Mouse (Mus musculus): ENCODE measurements around the gene Stambp. TPM values are rescaled to one million over a fixed set of nuclear protein-coding genes. Genes with fewer than 3 reads are reported as not detected.
"Not testable (repeated sequence)": the region's sequence is repeated elsewhere in the genome, so short reads cannot be mapped to it uniquely, and the experiment has no call there.

Stambp gene
- polyA plus RNA-seq, 1 experiment from 2014 or later = 13.9 TPM

DNA sequence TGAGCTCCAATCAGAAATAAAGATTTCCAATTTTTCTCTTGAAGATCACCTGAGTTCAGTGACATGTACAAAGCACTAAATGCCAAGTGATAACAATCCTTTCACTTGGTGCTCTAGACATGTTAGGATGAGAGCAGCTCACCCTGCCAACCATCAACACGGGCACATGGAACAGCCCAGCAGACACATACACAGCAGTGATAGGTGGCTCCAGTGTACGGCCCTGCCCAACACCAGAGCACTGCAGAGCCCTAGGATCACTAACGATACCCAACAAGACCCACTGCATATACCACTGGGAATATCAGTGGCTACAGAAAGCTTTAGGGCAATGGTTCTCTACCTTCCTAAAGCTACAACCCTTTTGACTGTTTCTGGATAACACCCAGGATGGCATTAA lies 17.8 kb upstream of the Stambp start:
- DNase-seq (ENCODE audit: extremely low spot score, low spot score) = no peak
- Histone ChIP-seq H3K4me1 (no peaks in the 10 kb centered on the region), H3K4me3 (no peak overlapping the region), H3K9me3 (no peaks in the 10 kb centered on the region), H3K27me3 (ENCODE audit: poor library complexity, severe bottlenecking) (no peaks in the 10 kb centered on the region), H3K36me3 (replicated peaks) (no peaks in the 10 kb centered on the region), H3K27ac (no peak overlapping the region)
- WGBS = 90% methylated on average over 3 of the region's 3 CpGs

DNA sequence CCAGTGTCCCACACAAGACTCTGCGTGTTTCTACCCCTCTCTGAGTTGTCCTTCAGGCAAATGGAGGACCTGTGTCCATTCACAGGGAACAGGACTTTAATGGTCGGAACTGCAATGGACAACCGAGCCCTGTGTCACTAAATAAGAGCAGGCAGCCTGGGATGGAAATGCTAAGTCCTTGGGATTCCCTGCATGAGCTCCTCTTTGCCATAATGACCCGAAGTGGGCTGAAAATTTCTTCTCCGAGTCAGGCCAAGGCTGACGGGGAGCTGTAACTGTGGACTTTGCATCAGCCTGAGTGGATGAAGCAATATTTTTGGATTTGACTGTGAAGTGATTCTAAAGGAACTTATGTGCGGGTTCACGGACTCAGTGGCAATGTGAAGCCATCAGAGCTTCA lies 14.7 kb upstream of the Stambp start:
- 88% methylated on average over 8 of the region's 8 CpGs for WGBS
- not testable (repeated sequence) for H3K9me3 ChIP-seq; H3K4me3 ChIP-seq; DNase-seq (ENCODE audit: extremely low spot score, low spot score); H3K4me1 ChIP-seq; H3K27ac ChIP-seq; H3K27me3 ChIP-seq (ENCODE audit: poor library complexity, severe bottlenecking); H3K36me3 ChIP-seq (replicated peaks)

DNA sequence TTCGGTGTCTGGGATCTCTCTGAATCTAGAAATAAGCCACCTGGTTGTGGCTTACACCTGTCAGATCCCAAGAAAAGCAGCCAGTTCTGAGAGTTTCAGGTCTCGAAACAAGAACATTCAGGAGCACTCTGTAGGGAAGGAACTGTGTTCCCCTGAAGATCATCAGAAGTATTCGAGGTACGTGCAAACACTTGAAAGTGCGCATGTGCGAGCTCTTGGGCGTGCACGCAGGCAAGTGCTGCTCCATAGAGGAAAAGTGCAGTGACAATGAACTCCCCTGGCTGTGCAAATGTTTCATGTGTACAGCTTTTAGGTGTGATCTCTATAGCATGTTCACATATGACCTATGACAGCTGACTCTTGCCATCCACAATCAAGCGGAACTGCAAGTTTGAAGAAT lies 12.8 kb upstream of the Stambp start:
- not testable (repeated sequence) for H3K4me1 ChIP-seq; H3K27ac ChIP-seq; H3K36me3 ChIP-seq (replicated peaks); H3K9me3 ChIP-seq; DNase-seq (ENCODE audit: extremely low spot score, low spot score); H3K4me3 ChIP-seq
- H3K27me3 ChIP-seq (ENCODE audit: poor library complexity, severe bottlenecking) = peaks cover 20% of the 10 kb centered on the region
- WGBS = 89% methylated on average over 9 of the region's 9 CpGs

DNA sequence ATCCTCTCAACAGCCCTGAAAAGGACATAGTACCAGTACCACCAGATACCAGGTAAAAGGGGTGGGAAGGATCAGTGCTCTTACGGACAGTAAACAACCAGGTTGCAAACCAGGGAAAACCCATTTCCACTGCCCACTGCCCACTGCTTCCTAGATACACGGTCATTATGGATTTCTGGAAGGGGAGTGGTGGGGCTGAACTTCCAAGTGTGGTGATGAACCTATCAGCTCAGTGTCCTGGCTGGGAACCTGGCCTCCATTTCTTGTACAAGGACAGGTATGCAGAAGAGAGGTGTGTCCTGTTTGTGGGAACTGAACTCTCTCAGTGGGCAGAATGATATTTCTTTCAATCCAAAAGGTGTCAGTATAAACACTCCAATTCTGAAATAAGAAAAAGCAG lies 11.1 kb upstream of the Stambp start:
- Histone ChIP-seq H3K9me3 (no peaks in the 10 kb centered on the region), H3K27ac (no peak overlapping the region), H3K27me3 (ENCODE audit: poor library complexity, severe bottlenecking) (peaks cover 28% of the 10 kb centered on the region), H3K4me3 (no peak overlapping the region), H3K36me3 (replicated peaks) (no peaks in the 10 kb centered on the region), H3K4me1 (no peaks in the 10 kb centered on the region)
- DNase-seq (ENCODE audit: extremely low spot score, low spot score) = no peak
- WGBS = 78% methylated on average over 2 of the region's 2 CpGs

DNA sequence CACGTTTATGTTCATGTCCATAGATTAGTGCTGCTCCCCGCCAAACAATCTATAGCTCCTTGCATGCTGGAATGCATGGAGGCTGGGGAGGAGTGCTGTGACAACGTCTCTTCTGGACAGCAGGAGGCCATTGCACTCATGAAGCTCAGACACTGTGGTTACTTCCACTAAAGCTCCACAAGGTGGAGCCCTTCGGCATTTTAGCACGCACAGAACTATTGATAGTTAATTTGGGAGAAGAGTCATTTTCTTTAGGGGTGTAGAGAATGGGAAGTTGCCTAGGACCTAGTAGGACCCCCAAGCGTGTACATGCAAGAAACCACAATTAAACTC lies 10.4 kb upstream of the Stambp start:
- 0 out of 2 replicates have a peak overlapping the region, but pooled peaks have one; percentile 18 for H3K4me3 ChIP-seq

DNA sequence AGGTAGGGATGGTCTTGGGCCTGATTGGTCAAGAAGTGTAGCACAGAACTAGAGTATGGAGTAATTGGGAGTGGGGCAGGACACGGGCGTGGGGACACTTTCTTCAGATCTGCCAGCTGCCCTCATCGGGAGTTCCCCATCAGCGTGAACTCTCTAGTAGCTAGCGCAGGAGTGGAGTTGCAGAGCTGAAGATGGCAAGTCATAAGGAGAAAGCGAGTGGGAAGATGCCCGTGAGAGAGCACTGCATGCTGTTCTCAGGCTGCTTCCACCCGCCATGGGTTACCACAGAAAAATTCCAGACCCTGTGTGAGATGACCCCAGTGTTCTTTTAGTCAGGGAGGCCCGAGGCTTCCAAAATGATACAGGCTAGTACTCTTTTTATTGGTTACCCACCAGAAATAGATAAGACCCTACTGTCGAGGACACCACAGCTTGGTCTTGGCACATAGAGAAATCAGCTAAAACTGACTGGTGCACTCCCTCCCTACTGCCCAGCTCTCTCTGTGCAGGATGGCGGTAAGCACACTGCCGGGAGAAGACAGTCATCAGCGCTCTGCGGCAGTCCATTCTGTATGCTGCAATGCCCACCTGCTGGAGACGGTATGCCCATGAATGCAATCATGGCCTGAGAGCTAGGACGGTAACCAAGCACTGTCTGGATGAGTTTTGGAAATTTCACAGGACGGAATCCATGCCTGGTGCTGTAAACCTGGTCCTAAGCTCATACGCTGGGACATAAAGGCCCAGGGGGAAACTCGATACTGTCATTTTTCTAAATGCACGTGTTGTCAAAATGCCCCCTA lies 9.8 kb upstream of the Stambp start:
- no peaks in the 10 kb centered on the region for H3K9me3 ChIP-seq
- H3K4me3 ChIP-seq = peak overlapping the region; percentile 18; the same call in 1 of the 2 replicates
- WGBS = 42% methylated on average over 20 of the region's 20 CpGs
- no peak overlapping the region for H3K27ac ChIP-seq
- H3K27me3 ChIP-seq (ENCODE audit: poor library complexity, severe bottlenecking) = peaks cover 28% of the 10 kb centered on the region
- DNase-seq (ENCODE audit: extremely low spot score, low spot score) = no peak
- H3K4me1 ChIP-seq = no peaks in the 10 kb centered on the region
- H3K36me3 ChIP-seq (replicated peaks) = no peaks in the 10 kb centered on the region

More for the DNA sequence above, 10.4 kb upstream of the Stambp start:
- Histone ChIP-seq H3K4me1 (no peaks in the 10 kb centered on the region), H3K27ac (no peak overlapping the region), H3K36me3 (replicated peaks) (no peaks in the 10 kb centered on the region), H3K9me3 (no peaks in the 10 kb centered on the region), H3K27me3 (ENCODE audit: poor library complexity, severe bottlenecking) (peaks cover 28% of the 10 kb centered on the region)
- DNase-seq (ENCODE audit: extremely low spot score, low spot score) = peak; percentile 47
- 3% methylated on average over 6 of the region's 6 CpGs for WGBS

DNA sequence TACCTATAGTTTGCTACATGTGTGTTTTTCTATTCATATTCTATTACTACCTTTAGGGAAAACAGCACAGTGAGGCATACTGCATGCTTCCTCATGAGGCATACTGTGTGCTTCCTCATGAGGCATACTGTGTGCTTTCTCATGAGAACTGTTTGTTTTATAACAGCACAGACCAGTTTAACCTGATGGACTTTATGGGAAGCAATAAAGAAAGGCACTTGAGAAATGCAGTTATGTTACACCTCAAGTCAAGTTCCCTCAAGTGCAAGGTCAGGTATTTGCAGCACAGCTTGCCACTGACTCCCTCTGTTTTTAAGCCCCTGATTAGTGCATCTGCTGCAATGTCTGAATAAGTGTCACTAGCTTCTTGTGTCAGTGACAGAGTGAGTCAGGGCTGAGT lies 5.0 kb upstream of the Stambp start:
- Histone ChIP-seq H3K27me3 (ENCODE audit: poor library complexity, severe bottlenecking) (peaks cover 38% of the 10 kb centered on the region), H3K4me1 (peaks cover 5% of the 10 kb centered on the region), H3K4me3 (no peak overlapping the region), H3K36me3 (replicated peaks) (no peaks in the 10 kb centered on the region), H3K27ac (no peak overlapping the region), H3K9me3 (no peaks in the 10 kb centered on the region)
- DNase-seq (ENCODE audit: extremely low spot score, low spot score) = no peak

DNA sequence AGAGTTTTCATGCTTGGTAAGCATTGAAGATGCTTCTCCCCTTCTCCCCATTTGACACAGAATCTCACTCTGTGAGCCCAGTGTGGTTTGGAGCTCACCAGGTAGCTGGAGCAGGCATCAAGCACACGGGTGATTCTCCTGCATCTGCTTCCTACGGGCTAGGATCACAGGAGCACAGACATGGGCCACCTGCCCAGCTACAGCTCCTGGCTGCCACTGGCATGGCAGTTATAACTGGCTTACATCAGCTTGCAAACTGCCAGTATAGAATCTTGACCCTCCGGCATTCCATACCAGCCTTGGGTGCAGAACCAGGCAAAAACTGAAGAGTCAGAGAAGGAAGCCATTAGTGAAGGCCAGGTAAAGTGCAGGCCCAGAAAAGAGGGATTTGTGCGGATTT lies 3.1 kb upstream of the Stambp start:
- no peak for DNase-seq (ENCODE audit: extremely low spot score, low spot score)
- WGBS = 79% methylated on average over 4 of the region's 4 CpGs
- H3K36me3 ChIP-seq (replicated peaks) = no peaks in the 10 kb centered on the region
- no peak overlapping the region for H3K4me3 ChIP-seq
- no peak overlapping the region for H3K27ac ChIP-seq
- H3K9me3 ChIP-seq = no peaks in the 10 kb centered on the region
- H3K27me3 ChIP-seq (ENCODE audit: poor library complexity, severe bottlenecking) = peaks cover 23% of the 10 kb centered on the region
- H3K4me1 ChIP-seq = peaks cover 18% of the 10 kb centered on the region

DNA sequence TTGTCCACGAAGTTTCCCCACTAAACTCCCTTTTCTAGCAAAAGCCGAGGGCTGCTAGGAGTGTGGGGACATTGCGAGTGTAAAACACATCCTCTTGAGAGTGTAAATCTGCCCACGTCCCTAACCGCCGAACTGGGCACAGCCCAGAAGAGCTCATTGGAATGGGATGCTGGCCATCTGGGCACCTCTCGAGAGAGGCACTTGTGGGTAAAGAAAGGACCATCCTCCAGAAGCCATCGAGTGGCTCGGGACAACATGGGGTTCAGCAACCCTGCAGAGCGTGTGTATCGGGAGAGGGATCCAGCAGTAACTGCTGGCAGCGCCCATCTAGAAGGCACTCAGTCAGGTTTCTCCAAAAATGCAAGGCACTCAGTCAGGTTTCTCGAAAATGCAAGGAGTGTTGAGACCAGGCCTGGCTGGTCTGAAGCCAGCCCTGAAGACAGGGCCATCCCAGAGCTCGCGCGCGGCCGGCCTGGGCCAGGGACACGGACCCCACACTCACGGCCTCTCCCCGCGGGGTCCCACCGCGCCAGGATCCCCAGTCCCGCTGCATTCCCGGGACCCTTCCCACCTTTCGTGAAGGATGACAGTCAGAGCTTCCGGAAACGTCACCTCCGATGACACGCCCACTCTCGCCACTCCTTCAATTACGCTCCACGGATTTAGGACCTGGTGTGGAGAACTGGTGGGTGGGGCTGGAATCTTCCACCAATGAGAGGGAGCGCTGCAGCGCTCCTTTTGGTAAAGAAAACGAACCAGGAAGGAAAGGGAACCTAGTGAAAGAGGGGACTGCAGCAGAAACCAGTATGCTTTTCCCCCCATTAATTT lies 475 bp downstream of the Stambp start:
- Histone ChIP-seq H3K4me3 (peak overlapping the region; percentile 77), H3K27ac (peak overlapping the region; percentile 84), H3K27me3 (ENCODE audit: poor library complexity, severe bottlenecking) (peaks cover 12% of the 10 kb centered on the region), H3K4me1 (peaks cover 18% of the 10 kb centered on the region), H3K36me3 (replicated peaks) (0 out of 2 replicates have a peak, but pooled peaks cover 5% of the 10 kb centered on the region), H3K9me3 (no peaks in the 10 kb centered on the region)
- 5% methylated on average over 37 of the region's 37 CpGs for WGBS
- DNase-seq (ENCODE audit: extremely low spot score, low spot score) = peak; percentile 87

DNA sequence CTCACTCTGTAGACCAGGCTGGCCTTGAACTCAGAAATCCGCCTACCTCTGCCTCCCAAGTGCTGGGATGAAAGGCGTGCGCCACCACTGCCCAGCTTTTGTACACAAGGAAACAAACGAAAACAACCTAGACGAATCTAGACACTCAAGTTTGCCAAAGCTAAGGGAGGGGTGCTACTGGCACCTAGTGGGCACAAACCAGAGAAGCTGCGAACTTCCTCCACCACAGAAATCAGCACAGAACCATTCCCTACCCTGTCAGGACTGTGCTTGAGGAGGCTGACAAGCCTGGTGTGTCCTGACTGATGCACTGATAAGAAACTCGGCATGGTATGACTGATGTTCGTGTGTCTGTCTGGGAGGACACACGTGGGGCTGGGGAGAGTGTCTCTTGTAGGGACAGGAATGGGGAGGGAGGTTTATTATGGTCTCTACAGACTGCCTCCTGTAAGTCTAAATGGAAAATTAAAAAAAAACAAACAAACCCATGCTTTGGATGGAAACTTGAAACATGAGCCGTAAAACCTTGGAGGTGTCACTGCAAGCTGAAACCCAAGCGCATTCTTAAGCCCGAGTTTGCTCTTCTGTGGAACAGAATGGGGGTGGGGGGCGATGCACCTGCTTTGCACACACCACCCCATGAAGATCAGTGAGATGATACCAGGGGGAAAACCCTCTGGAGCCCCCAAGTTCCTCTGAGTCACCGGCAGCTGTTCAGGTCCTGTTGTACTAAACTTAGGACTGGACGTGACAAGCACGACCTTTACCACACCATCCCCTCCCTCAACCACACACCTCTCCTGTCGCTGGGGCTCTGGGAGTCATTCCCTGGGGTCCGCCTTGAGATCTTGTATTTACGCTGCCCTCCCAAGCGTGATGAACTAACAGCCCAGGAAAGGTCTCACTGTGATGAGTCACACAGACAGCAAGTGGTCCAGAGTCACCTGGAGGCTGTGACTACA lies 3.3 kb downstream of the Stambp start:
- Histone ChIP-seq H3K36me3 (replicated peaks) (0 out of 2 replicates have a peak, but pooled peaks cover 5% of the 10 kb centered on the region), H3K9me3 (no peaks in the 10 kb centered on the region), H3K27ac (no peak overlapping the region), H3K4me1 (peaks cover 18% of the 10 kb centered on the region), H3K27me3 (ENCODE audit: poor library complexity, severe bottlenecking) (peaks cover 4% of the 10 kb centered on the region; the same call in 1 of the 2 replicates), H3K4me3 (no peak overlapping the region)
- WGBS = 78% methylated on average over 20 of the region's 20 CpGs
- no peak for DNase-seq (ENCODE audit: extremely low spot score, low spot score)

DNA sequence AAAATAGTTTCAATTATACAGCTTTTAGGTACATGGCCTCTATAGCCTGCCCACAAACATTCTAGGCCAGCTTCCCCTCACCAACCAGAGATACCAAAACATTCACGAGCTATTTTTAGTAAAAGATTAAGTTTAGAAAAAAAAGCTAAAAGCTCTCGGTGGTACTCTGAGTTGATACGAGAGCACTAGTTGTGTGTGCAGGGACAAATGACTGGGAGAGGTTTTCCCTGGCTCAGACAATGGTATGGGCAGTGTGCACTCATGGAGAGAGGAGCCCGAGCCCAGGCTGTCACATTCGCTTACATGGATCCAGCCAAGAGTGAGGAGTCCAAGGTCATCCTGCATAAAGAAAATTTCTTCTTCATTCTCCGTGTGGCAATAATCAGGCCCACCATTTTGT lies 16.6 kb downstream of the Stambp start:
- WGBS = 90% methylated on average over 6 of the region's 6 CpGs
- Histone ChIP-seq H3K36me3 (replicated peaks) (peaks cover 36% of the 10 kb centered on the region), H3K27ac (no peak overlapping the region), H3K27me3 (ENCODE audit: poor library complexity, severe bottlenecking) (no peaks in the 10 kb centered on the region), H3K9me3 (no peaks in the 10 kb centered on the region), H3K4me3 (no peak overlapping the region), H3K4me1 (no peaks in the 10 kb centered on the region)
- no peak for DNase-seq (ENCODE audit: extremely low spot score, low spot score)

DNA sequence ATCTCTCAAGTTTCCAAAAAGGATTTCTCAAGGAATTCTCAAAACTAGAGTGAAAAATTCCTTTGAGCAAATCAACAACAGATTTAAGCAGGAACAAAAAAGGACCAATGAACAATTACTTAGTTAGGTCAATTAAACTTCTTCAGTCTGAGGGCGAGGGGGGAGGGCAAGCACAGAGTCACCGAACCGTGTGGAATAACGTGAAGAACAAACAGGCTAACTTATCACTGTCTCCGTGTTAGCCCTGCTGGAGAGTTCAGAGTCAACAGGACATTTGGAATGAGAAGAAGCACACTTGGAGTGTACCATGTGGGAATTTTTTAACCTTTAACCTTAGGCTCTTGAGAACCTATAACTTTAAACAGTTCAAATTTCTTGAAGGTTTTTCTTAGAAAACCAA lies 24.2 kb downstream of the Stambp start:
- 59% methylated on average over 5 of the region's 5 CpGs for WGBS
- Histone ChIP-seq H3K27ac (no peak overlapping the region), H3K27me3 (ENCODE audit: poor library complexity, severe bottlenecking) (no peaks in the 10 kb centered on the region), H3K4me3 (no peak overlapping the region), H3K4me1 (peaks cover 3% of the 10 kb centered on the region; the same call in 1 of the 2 replicates), H3K9me3 (no peaks in the 10 kb centered on the region), H3K36me3 (replicated peaks) (peaks cover 16% of the 10 kb centered on the region)
- no peak for DNase-seq (ENCODE audit: extremely low spot score, low spot score)
